Mouse (Mus musculus) layer of hippocampus, postnatal 36 days (tissue): ENCODE data around the gene Vps41. TPM values are rescaled to one million over a fixed set of nuclear protein-coding genes. Genes with fewer than 3 reads are reported as not detected.
A peak's percentile ranks its signal among the peaks of the same experiment; 100 is the strongest.

Experiments used
- DNase-seq, 2 experiments: peaks; one replicate each; pipeline ENCODE4 v3.0.0; 2022
- total RNA-seq, 2 experiments: library from RNA; stranded (reverse); gene quantifications; 2 replicates each; pipeline ENCODE4 v1.2.3; 2021

Vps41 gene
- total RNA-seq, result 100 to 1,000 TPM; 145 to 155 TPM

GRCm38 (mm10) chr13:18717185-18717584, at the start of gene Vps41:
Gene Vps41, plus strand, starts transcription at chr13:18717286.
- peak; percentile 75 to 80 for DNase-seq

- DNase-seq, result peak; percentile 31 to 53
Observed at GRCm38 (mm10) chr13:18698518-18699065, 18.5 kb upstream of the Vps41 start.

- DNase-seq, result no peak
Observed at GRCm38 (mm10) chr13:18711685-18712084, 5.4 kb upstream of the Vps41 start.

GRCm38 (mm10) chr13:18716707-18717106, 379 bp upstream of the Vps41 start:
- DNase-seq, result no peak

- DNase-seq, result no peak
Observed at GRCm38 (mm10) chr13:18718461-18718860, 1.4 kb downstream of the Vps41 start.

GRCm38 (mm10) chr13:18730666-18731065, 13.6 kb downstream of the Vps41 start:
- DNase-seq, result no peak

- DNase-seq, result no peak
Observed at GRCm38 (mm10) chr13:18736590-18736989, 19.5 kb downstream of the Vps41 start.

GRCm38 (mm10) chr13:18743575-18744265, 26.6 kb downstream of the Vps41 start:
- DNase-seq, result peak; percentile 55 to 60

- no peak for DNase-seq
Observed at GRCm38 (mm10) chr13:18744266-18744652, 27.2 kb downstream of the Vps41 start.

GRCm38 (mm10) chr13:18757958-18758357, 40.9 kb downstream of the Vps41 start:
- DNase-seq, result no peak

GRCm38 (mm10) chr13:18759361-18760056, 42.4 kb downstream of the Vps41 start:
- DNase-seq, result no peak

- no peak for DNase-seq
Observed at GRCm38 (mm10) chr13:18761452-18761851, 44.4 kb downstream of the Vps41 start.

- DNase-seq, result no peak
Observed at GRCm38 (mm10) chr13:18767893-18768292, 50.8 kb downstream of the Vps41 start.

- DNase-seq, result no peak
Observed at GRCm38 (mm10) chr13:18768495-18768894, 51.4 kb downstream of the Vps41 start.

- no peak for DNase-seq
Observed at GRCm38 (mm10) chr13:18773437-18774198, 56.5 kb downstream of the Vps41 start.

- DNase-seq, result no peak
Observed at GRCm38 (mm10) chr13:18781250-18781649, 64.2 kb downstream of the Vps41 start.

GRCm38 (mm10) chr13:18785702-18786101, 68.6 kb downstream of the Vps41 start:
- DNase-seq, result no peak

GRCm38 (mm10) chr13:18788040-18788439, 71.0 kb downstream of the Vps41 start:
- DNase-seq, result no peak

GRCm38 (mm10) chr13:18788689-18789088, 71.6 kb downstream of the Vps41 start:
- DNase-seq, result no peak

GRCm38 (mm10) chr13:18789662-18790061, 72.6 kb downstream of the Vps41 start:
- DNase-seq, result no peak

- no peak for DNase-seq
Observed at GRCm38 (mm10) chr13:18790086-18790485, 73.0 kb downstream of the Vps41 start.

- DNase-seq, result no peak
Observed at GRCm38 (mm10) chr13:18791314-18791713, 74.2 kb downstream of the Vps41 start.

GRCm38 (mm10) chr13:18791724-18792123, 74.6 kb downstream of the Vps41 start:
- no peak for DNase-seq
